Mouse (Mus musculus): ENCODE measurements around the gene Dcdc2b.

The Dcdc2b gene

DNA sequence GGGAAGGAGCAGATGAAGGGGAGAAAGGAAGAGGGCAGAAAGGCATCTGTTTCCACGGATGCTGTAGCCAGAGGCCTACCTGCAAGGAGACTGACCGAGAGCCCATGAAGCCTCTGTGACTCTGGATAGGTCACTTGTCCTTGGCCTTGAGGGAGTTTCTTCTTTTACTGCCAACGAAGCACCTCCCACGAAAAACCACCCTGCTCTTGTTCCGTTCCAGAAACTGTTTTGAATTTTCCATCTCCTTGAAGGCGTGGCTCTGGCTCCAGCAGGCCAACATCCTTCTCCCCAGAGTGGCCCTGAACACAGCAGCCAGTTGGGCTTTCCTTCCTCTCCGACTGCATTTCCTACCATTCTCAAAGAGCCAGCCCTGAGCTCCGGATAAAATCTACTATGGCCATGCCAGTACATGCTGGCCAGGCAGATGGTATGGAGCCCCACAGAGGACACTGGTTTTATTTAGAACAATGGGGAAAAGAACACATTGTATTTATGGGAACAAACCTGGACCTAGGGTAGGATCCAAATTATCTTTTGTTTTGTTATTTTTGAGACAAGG, 7.3 kb upstream of the Dcdc2b start:
- no peak for DNase-seq (ENCODE audit: low spot score in 2 of 2)

DNA sequence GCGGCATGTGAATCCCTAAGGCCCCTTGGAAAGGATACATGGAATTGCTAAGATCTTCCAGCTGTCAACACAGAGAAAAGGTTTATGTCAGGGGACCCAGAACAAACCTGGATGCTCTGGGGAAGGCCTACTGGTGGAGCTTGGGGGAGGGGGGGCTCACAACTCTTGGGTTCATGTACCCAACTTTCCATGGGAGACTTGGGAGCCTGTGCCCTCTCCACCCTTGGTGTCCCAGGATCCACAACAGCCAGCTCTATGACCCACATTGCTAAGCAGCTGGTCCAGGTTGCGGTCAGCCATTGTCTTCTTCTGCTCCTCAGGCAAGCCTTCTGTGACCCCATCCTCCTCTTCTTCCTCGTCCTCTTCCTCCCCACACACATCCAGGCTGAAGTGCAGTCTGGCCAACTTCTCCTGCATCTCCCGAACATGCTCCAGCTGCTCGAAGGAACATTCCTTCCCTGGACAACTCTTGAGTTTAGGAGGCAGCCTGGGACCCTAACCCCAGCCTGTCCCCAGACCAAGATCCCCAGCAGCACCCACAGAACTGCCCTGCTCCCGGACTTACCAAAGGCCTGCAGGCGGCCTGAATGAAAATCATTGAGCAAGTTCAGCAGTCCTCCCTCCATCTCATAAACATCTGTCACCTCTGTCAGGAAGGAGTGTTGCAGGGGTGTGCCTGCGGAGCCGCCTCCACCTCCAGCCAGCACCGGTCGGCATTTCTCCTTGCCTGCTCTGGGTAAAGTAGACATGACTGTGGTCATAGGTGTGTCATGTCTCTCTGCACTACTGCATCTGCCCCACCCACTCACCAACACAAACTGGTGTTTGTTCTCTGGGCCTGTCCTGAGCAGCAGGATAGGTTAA, 6.6 kb upstream of the Dcdc2b start:
- no peak for DNase-seq (ENCODE audit: low spot score in 2 of 2)

DNA sequence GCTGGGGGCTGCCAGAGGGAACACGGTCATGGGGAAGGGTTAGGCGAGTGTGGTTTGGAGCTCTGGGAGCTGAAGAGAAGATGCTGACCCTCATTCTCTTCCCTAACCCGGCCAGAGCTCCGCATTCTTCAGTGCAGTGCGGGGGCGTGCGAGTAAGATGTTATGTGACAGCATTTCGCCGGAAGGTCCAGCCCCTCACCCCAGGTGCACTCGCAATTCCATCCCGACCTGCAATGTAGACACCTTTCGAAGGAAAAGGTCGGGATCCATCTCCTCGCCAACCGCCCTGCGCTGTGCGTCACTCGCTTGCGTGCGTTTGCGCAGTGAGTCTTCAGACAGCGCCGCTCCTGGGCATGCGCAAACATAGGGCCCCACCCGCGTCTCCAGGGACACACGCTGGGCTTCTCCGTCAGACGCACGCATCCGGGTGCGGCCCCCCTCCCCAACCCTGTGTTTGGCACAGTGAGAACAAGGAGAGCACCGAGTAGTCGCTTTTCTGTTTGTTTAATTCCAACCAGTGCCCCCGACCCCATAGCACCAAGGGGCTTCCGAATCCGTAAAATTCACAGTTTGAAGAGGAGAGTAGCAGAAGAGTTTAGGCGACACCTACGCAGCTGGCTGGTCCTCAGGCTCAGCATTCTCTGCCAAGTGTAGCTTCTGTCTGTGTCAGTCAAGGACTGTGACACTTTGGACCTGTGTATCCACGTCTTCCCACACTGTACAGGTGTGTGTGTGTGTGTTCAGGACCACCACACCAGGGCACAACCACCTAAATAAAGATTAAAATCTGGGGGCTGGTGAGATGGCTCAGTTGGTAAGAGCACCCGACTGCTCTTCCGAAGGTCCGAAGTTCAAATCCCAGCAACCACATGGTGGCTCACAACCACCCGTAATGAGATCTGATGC, 5.0 kb upstream of the Dcdc2b start, which contains the start of gene Iqcc:
TSS of gene Iqcc (minus strand) at position 314 of the 906 bp plus-strand sequence.
- peak; percentile 85 to 95 for DNase-seq (ENCODE audit: low spot score in 2 of 2)

DNA sequence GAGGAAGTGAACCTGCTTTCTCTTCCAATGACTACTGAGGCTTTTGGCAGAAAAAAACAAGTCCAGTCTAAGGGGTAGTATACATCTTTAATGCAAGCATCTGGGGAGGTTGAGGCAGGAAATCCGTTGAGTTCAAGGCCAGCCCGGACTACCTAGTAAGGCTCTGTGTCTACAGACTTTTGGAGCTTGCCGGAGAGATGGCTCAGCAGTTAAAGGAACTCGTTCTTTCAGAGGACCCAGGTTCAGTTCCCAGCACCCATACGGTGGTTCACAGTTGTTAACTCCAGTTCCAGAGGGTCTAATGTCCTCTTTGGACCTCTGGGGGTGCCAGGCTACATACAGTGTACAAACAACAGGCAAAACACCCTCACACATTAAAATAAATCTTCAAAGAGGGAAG, 4.0 kb upstream of the Dcdc2b start:
- DNase-seq (ENCODE audit: low spot score in 2 of 2): no peak

DNA sequence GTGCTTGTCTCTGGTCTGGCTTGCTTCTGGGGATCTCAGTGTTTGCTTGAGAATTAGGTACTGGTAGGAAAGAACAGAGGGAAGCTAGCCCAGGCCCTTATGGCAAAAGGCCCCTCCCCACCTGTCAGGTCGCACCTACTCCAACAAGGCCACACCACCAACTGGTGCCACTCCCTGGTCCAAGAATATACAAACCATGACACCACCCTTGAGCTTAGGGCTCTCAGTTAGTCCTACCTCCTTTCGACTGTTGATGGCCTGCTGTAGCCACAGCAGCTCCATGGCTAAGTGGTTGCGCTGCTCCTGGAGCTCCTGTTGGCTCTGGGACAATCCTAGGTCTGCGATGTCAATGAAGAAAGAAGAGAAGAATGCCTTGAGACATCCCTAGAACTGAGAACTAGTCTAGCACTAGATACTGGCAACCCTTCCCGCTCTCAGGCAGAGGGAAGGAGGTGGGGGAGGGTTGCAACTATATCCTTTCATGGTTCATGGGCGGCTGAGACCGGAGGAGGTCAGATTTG, 3.1 kb upstream of the Dcdc2b start:
- no peak for DNase-seq (ENCODE audit: low spot score in 2 of 2)

DNA sequence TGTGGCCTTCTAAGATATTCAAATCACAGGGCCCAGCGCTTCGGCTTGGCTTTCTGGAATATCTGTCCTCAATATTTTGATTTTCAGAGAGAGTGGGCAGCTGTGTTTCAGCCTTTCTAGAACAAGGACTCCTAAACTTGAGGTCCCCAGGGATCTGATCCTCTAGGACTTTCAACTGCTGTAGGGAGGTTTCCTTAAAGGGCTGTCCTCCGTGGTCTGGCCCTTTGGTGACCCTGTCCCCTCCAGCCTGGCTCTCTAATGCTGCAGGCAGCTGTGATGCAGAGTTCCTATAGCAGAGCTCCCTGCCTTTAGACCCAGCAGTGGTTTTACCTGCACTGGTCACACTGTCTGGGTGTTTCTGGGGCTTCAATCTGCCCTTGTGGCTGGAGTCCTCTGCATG, 2.6 kb upstream of the Dcdc2b start:
- no peak for DNase-seq (ENCODE audit: low spot score in 2 of 2)

DNA sequence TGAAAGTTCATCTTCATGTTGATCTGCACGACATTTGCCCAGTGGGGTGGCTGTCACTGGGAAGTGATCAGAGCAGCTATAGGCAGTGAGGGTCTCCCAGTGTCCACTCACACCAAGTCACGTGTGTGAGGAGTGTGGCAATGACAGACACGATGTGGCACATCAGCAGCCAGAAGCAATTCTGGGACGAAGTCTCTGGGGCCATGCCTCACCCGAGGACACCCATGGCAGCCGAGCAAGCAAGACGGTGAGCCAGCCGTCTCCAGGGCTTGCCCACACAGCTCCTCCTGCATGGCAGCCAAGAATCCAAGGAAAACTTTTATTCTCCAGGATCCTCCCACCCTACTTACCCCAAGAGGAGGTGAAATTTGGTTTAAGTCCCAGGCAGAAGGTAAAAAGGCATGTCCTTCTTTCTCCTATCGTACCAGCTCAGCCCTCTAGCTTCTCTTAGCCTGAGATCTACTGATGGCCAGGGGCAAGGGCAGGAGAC, 1.8 kb upstream of the Dcdc2b start:
- DNase-seq (ENCODE audit: low spot score in 2 of 2): no peak

DNA sequence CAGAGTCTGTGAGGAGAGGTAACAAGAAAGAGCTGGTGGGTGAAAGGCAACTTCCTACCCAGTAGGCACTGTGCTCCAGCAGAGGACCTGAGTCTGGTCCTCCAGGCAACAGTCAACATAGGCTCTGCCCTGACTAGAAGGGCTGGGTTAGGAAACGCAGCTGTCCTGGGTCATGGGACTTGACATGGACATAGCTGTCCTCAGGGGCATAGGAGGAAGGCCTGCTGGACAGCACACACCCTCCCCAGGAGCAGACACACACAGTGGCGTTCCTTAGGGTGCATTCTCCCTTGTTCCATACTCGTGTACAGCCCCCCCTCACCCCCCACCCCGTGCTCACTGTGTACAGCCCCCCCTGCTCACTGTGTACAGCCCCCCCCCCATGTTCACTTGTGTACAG, 3.6 kb downstream of the Dcdc2b start:
- DNase-seq (ENCODE audit: low spot score in 2 of 2): no peak

DNA sequence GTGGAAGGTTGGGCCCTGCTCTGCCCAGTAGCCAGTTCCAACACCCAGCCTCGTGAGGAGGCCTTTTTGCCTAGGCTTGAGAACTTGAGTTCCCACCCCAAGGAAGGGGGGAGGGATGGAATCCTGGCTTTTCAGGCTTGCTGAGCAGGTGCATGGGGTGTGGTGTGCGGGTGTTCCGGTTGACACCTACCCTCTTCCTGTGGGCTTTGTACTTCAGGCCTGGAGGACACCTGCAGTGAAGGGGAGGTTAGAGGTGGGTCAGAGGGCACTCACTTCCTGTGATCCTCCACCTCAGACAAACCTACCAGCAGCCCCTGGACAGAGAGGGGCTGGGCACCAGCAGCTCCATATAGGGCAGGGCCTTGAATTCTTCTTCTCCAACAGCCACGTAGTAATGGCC, 4.0 kb downstream of the Dcdc2b start:
- no peak for DNase-seq (ENCODE audit: low spot score in 2 of 2)

DNA sequence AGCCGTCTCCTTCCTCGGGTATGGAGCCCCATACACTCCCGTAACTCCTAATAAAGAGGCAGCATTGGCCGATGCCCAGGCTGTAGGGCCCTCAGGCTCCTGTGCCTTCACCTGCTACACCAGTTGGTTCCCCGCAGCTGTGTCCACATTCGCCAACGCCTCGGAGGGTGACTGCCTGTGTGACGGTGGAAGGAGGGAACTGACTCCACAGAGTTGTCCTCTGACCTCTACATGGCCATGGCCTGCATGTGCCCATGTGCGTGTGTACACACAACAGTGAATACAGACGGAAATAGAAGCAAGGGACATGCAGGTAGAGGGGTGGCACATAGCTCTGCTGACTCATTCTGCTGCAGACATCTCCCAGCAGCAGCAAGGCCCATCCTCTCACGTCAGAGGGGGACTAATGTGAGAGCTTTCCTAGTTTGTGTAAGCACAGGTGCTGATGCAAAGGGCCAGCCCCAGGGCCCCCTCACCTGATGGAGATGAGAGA, 4.9 kb downstream of the Dcdc2b start:
- DNase-seq (ENCODE audit: low spot score in 2 of 2): no peak

DNA sequence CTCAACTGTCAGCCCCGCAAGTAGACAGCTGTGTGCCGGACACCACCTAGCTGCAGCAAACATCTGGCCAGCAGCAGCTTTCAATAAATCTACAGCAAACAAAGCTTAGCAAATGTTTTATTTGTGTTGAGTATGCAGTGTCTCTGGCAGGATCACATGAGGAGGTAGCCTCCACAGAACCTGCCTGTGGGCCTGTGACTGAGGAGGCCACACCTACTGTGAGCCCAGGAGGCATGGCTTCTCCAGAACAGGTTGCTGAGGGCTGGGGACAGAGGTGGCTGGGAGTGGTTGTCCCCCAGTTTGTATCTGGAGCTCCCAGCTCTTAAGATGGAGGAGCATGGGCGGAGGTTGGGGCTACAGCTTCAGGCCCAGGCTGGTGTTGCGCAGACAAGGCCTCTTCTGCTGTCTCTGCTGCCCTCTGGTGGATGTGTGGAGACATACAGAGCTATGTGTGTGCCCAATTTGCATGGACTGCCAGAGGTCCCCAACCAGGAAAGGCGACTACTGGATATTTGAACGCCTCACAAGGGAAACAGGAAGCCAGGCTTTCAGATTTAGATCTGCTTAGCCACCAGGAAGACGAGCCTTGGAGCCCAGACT, 5.5 kb downstream of the Dcdc2b start:
- peak; percentile 46 to 55 for DNase-seq (ENCODE audit: low spot score in 2 of 2)

DNA sequence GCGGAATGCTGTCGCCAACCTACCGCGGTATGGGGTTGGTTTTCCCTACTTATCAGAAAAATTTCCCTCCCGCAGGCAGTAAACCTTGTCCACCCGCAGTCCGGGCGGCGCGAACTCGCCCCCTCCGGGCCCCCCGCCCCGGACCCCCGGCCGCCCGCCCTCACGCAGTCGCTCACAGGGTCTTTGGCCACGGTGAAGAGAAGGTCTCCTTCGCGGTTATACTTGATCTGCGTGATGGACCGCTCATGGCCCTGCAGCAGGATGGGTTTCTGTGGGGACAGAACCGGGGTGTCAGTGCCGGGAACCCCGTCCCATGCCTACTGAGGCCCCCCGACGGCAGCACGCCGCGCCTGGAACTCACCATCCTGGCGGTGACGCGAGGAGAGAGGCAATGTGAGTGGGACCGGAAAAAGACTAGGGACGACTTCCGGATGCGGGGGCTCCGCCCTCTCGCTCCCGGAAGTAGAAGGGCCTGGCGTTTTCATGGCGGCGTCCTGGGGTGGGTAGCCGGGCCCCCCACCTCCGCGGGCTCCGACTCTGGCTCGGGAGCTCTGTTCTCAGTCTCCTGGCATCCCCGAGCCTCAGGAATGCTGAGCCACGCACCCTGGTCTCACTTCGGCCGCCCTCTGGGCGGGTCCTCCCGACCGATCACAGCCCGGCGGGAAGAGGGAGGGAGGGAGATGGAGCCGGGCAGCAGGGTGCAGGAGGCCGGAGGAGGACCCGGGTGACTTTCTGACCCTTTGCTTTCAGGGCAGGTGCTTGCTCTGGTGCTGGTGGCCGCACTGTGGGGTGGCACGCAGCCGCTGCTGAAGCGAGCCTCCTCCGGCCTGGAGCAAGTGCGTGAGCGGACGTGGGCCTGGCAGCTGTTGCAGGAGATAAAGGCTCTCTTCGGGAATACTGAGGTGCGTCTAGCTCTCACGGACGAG, 13.6 kb downstream of the Dcdc2b start, which contains the start of the genes Eif3i and Tmem234:
TSS of gene Eif3i (minus strand) at position 416 of the 926 bp plus-strand sequence.
TSS of gene Tmem234 (plus strand) at position 436 of the 926 bp plus-strand sequence.
- DNase-seq (ENCODE audit: low spot score in 2 of 2): peak; percentile 69 to 74

DNA sequence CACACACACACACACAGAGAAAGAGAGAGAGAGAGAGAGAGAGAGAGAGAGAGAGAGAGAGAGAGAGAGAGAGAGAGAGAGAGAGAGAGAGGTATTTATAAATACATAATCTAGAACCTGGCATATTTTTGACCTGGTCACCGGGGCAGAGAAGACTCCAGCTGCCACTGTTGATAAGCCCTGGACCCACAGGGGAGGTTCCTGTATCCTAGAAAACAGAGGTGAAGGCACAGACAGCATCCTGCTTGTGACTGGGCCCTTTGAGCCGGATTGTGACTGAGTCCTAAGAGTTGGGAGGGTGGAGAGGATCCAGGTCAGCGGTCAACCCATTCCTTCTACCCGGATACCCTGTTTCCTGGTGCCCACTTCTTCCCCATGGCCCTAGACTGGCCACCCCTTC, 25.2 kb downstream of the Dcdc2b start:
- DNase-seq (ENCODE audit: low spot score in 2 of 2): no peak

DNA sequence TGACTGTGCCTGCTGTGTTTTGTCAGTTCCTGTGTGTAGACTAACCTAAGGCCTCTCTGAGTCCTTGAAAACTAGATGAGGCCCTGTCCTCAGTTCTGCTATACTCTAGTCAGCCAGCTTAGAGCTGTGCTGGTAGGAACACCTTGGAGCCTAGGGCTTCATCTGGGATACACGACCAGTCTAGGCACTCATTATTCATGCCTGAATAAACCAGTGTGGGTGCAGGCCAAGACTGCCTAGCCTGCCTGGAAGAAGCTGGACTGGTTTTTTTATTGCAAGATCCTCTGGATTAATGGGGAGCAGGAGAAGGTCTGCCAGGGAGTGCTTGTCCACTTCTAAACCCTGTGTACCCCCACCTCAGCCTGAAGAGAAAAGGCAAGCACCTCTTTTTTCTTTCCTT, 27.1 kb downstream of the Dcdc2b start:
- DNase-seq (ENCODE audit: low spot score in 2 of 2): no peak

DNA sequence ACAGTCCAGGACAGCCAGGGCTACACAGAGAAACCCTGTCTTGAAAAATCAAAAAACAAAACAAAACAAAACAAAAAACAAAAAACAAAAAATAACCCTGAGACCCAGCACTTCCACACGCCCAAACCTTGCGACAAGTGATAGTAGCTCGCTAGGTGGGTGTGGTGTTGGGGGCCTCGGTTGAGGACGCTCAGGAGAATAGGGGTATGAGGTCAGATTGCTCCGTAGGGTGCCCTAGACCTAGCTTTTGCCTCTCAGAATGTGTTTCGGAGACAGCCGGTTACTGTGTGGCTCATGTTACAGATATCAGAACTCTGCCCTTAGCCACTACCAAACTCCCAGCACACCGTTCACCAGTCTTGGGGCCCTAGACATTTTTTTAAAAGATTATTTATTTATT, 28.3 kb downstream of the Dcdc2b start:
- DNase-seq (ENCODE audit: low spot score in 2 of 2): no peak

DNA sequence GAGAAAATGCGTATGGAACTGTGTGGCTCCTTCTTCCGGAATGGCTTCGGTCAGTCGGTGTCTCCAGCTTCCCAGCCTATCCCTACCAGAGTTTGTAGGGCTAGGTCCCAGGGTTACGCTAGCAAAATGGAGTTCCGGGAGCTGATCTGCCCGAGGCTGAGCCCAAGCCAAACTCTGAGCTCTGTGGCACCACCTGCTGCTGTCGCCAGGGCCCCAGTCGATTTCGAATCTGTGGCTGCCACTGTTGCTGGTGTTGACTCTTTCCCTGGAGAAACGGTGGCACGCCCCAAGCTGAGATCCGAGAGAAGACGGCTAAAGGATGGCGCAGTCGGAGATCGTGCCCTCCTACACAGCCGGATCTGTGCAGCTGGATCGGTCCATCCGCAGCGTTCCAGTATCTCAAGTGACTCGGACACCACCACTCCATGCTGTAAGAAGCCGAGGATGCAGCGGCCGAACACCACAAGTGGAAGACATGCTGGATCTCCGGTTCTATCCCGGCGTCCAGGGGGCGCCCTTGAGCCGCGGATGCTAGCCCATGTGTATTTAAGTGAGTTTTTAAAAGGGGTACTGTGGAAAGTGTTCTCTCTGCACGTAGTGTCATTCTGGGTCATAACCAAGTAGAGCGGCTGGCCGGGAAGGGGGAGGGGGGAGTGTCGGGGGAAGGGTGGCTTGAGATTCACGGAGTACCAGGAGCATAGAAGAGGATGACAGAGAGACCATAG, 29.0 kb downstream of the Dcdc2b start:
- peak; percentile 71 to 89 for DNase-seq (ENCODE audit: low spot score in 2 of 2)

DNA sequence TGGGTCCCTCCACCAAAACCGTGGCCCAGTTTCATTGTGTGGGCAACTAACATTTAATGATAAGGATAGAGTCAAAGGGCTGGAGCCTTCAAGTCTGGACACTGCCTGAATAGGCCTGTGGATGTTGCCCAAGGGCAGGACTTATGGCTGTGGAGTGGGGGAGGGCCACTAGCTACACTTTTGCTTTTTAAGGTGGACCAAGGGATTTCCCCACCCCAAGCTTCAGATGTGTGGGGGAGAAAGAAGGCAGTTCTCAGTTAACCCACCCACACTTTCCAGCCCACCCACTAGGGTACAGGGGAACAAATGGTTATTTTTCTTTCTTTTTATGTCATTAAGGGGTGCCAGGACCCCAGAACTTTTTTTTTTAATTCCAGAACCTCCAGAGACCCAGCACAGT, 29.7 kb downstream of the Dcdc2b start:
- DNase-seq (ENCODE audit: low spot score in 2 of 2): no peak

DNA sequence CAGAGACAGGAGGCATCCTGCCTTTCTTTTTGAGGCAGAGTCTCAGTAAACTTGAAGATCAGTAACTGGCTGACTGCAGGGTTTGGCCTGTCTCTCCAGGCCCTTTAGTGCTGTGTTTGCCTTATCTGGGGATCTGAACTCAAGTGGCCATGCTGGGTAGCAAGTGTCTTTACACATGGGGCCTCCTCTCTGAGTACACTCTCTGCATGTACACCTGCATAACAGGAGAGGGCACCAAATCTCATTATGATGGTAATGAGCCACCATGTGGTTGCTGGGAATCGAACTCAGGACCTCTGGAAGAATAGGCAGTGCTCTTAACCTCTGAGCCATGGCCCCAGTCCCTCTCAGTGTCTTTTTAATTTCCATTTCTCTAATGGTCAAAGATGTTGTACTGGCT, 31.8 kb downstream of the Dcdc2b start:
- DNase-seq (ENCODE audit: low spot score in 2 of 2): no peak

DNA sequence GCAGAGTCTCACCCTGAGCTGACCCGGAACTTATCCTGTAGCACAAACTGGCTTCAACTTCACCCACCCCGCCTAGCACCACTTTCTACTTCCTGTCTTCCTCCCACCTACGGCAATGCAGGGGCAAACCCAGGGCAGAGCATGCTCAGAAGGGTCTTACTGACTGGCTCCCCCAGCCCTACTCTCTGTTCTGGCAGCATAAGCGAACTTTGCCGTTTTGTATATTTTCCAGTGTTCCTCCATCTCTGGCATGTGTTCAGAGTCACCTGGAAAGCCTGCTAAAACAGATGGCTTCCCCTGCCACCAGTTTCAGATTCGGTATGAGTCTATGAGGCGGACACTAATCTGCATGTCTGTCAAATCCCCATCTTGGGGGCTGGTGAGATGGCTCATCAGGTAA, 33.7 kb downstream of the Dcdc2b start:
- DNase-seq (ENCODE audit: low spot score in 2 of 2): no peak

Data from urinary bladder, adult 18-20 months (tissue).